Mouse (Mus musculus) adrenal gland, postnatal 10 days (tissue): Measurements from ENCODE around the gene Slc7a11. TPM values are rescaled to one million over a fixed set of nuclear protein-coding genes. Genes with fewer than 3 reads are reported as not detected.

Experiments used
- DNase-seq: peaks from one replicate; pipeline ENCODE4 v3.0.0; 2021; ENCODE audit warnings: mixed read lengths
- total RNA-seq, 2 experiments: library from RNA; stranded (reverse); gene quantifications; 2 replicates each; pipeline ENCODE4 v1.2.3; 2021

The Slc7a11 gene
- total RNA-seq, 2 experiments from 2014 or later = 0.33 to 0.66 TPM

DNA sequence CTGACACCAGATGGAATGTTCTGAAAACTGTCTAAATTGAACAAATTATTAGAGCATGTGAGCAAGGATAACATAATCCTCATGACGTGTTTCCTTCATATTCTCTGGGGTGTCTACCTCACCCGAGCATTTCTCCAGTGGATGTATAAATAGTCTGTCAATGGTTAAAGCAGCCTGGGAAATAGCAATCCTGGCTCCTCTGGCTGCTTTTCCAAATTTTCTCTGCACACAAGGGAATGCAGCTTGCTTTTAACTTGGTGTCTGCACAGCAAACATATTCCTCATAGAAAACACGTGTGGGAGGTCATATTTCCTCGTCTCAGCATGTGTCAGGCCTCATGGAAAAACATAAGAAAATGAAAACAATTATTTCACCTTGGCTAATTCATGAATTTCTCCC lies 586.6 kb downstream of the Slc7a11 start:
- no peak for DNase-seq

DNA sequence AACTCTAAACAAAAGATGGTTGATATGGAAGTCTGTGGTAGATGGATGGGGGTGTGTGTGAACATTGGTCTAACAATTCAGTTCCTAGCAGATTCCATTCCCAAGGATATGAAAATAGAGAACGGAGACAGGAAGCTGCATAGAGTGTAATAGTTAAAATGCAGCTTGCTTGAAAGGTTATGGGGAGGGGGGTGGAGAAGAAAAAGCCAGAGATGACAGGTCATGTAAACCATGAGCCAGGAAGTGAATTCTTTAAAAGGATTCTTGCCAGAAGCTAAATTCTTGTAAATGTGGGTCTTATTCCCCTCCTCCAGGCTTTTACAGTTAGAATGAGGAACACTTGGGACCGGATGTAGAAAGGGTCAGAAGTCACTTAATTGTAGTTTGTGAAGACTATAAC lies 589.1 kb downstream of the Slc7a11 start:
- no peak for DNase-seq

DNA sequence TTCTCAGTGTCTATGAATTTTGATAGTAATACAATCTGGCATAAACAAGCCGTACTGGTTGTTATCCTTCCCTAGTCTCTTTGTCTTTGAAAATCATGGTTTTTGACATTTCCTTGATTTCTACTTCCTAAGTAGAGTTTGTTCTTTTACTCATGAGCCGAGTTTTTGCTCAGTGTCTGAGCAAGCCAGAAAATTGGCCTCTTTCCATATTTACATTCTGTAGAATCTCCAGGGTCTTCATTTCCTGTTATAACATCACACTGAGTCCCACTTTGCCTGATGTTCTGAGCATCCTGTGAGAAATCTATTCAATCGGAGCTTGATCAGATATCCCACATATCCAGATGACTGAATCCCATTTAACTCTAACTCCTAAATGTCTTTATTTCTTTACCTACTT lies 600.4 kb downstream of the Slc7a11 start:
- DNase-seq = no peak
